Mouse (Mus musculus): ENCODE data around the gene Abca17. TPM values are rescaled to one million over a fixed set of nuclear protein-coding genes. Genes with fewer than 3 reads are reported as not detected.

Gene Abca17
- polyA plus RNA-seq, 1 experiment from 2014 or later: not detected

DNA sequence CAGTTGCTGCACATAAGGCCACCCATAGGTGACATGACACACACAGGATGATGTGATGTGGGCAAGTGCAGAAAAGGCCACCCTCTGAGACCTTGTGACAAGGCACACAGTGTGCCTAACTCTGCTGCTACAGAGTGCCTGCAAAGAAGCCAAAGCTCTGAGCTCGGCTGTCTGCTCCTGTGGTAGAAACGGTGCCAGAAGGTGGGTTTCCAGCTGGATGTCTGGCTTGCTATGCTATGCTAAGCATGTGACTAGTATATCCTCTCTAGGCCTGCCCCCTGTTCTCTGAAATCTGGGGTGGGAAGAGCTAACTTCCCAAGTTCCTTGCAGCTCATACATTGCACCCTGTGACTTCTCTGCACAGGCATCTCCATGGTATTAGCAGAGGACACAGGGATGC, 86.1 kb downstream of the Abca17 start:
- H3K4me1 ChIP-seq (ENCODE audit: control insufficient read depth, low read depth, low read length): no peaks in the 10 kb centered on the region
- no peaks in the 10 kb centered on the region for H3K36me3 ChIP-seq (ENCODE audit: control insufficient read depth, insufficient read depth)
- H3K4me3 ChIP-seq (ENCODE audit: low read depth, low read length): no peak overlapping the region
- H3K27me3 ChIP-seq (ENCODE audit: control insufficient read depth, insufficient read depth, low read depth, low read length): no peaks in the 10 kb centered on the region
- no peaks in the 10 kb centered on the region for H3K9me3 ChIP-seq (replicated peaks; ENCODE audit: control insufficient read depth, low read length)
- 68% methylated on average over 2 of the region's 2 CpGs for WGBS (ENCODE audit: insufficient replicate concordance)
- ATAC-seq (ENCODE audit: low read depth): no peak
- no peak overlapping the region for H3K4me2 ChIP-seq (ENCODE audit: low read depth, low read length)
- no peak overlapping the region for H3K9ac ChIP-seq (ENCODE audit: low read depth, low read length)
- no peak overlapping the region for H3K27ac ChIP-seq (ENCODE audit: low read length)

DNA sequence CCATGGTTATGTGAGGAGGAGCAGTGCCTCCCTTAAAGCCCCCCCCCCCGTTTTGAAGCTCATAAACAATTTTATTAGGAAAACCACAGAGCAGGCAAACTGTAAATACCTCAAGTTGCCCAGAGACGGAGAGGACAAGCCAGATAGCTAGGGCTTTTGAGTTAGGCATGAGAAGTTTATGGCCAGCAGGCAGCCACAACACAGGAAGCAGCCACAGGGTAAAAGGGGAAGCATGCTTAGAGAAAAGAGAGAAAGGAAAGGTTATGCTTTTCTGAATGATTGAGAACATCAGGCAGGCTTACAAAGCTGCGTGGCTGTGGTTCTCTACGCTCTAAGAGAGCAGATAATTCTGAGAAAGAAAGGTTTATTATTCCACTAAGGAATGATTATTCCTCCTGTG, 90.4 kb downstream of the Abca17 start:
- Histone ChIP-seq H3K27me3 (ENCODE audit: control insufficient read depth, insufficient read depth, low read depth, low read length) (no peaks in the 10 kb centered on the region), H3K4me2 (ENCODE audit: low read depth, low read length) (no peak overlapping the region), H3K4me3 (ENCODE audit: low read depth, low read length) (no peak overlapping the region), H3K9me3 (replicated peaks; ENCODE audit: control insufficient read depth, low read length) (no peaks in the 10 kb centered on the region), H3K4me1 (ENCODE audit: control insufficient read depth, low read depth, low read length) (no peaks in the 10 kb centered on the region; the same call in 1 of the 2 replicates), H3K36me3 (ENCODE audit: control insufficient read depth, insufficient read depth) (no peaks in the 10 kb centered on the region), H3K9ac (ENCODE audit: low read depth, low read length) (no peak overlapping the region), H3K27ac (ENCODE audit: low read length) (no peak overlapping the region)
- no peak for ATAC-seq (ENCODE audit: low read depth)
- WGBS (ENCODE audit: insufficient replicate concordance): 26% methylated on average over 4 of the region's 4 CpGs

DNA sequence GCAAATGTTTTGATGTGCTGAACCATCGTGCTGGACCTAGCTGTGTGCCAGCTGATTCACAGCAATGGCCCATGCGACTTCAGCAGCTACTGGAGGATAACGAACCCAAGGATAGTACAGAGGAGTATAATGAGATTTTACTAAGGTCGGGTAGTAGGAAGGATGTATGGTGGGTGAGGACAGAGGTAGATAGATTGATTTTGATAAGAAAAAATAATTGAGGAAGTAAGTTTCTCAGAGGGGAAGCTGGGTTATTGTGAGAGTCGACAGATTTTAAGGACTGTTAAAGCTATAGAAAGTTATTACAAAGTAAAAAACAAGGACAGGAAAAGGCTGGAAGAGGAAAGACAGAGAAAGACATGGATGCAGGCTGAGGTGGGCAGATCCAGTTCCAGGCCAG, 91.2 kb downstream of the Abca17 start:
- H3K4me2 ChIP-seq (ENCODE audit: low read depth, low read length): no peak overlapping the region
- no peak overlapping the region for H3K27ac ChIP-seq (ENCODE audit: low read length)
- no peaks in the 10 kb centered on the region for H3K27me3 ChIP-seq (ENCODE audit: control insufficient read depth, insufficient read depth, low read depth, low read length)
- no peaks in the 10 kb centered on the region for H3K36me3 ChIP-seq (ENCODE audit: control insufficient read depth, insufficient read depth)
- H3K9ac ChIP-seq (ENCODE audit: low read depth, low read length): no peak overlapping the region
- no peaks in the 10 kb centered on the region for H3K9me3 ChIP-seq (replicated peaks; ENCODE audit: control insufficient read depth, low read length)
- H3K4me1 ChIP-seq (ENCODE audit: control insufficient read depth, low read depth, low read length): no peaks in the 10 kb centered on the region; the same call in 1 of the 2 replicates
- H3K4me3 ChIP-seq (ENCODE audit: low read depth, low read length): no peak overlapping the region
- ATAC-seq (ENCODE audit: low read depth): no peak
- WGBS (ENCODE audit: insufficient replicate concordance): 15% methylated on average over 5 of the region's 5 CpGs

DNA sequence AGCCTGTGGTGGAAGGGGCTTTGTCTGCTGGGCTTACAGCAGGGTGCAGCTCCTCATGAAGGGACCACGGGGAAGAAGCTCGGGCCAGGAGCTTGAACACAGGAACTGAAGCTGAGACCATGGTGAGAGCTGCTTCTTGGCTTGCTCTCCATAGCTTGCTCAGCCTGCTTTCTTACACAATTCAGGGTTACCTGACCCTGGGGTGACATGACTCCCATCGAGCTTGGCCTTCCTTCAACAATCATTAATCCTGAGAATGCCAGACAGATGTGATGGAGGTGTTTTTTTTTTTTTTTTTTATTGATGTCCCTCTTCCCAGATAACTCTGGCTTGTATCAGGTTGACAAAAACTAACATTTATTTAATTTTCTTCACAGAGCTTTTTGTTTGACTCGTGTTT, 91.9 kb downstream of the Abca17 start:
- no peaks in the 10 kb centered on the region; the same call in 1 of the 2 replicates for H3K4me1 ChIP-seq (ENCODE audit: control insufficient read depth, low read depth, low read length)
- 39% methylated on average over 4 of the region's 4 CpGs for WGBS (ENCODE audit: insufficient replicate concordance)
- ATAC-seq (ENCODE audit: low read depth): no peak
- no peak overlapping the region for H3K4me3 ChIP-seq (ENCODE audit: low read depth, low read length)
- H3K36me3 ChIP-seq (ENCODE audit: control insufficient read depth, insufficient read depth): no peaks in the 10 kb centered on the region
- no peak overlapping the region for H3K9ac ChIP-seq (ENCODE audit: low read depth, low read length)
- no peak overlapping the region for H3K27ac ChIP-seq (ENCODE audit: low read length)
- no peak overlapping the region for H3K4me2 ChIP-seq (ENCODE audit: low read depth, low read length)
- H3K27me3 ChIP-seq (ENCODE audit: control insufficient read depth, insufficient read depth, low read depth, low read length): no peaks in the 10 kb centered on the region
- H3K9me3 ChIP-seq (replicated peaks; ENCODE audit: control insufficient read depth, low read length): no peaks in the 10 kb centered on the region

DNA sequence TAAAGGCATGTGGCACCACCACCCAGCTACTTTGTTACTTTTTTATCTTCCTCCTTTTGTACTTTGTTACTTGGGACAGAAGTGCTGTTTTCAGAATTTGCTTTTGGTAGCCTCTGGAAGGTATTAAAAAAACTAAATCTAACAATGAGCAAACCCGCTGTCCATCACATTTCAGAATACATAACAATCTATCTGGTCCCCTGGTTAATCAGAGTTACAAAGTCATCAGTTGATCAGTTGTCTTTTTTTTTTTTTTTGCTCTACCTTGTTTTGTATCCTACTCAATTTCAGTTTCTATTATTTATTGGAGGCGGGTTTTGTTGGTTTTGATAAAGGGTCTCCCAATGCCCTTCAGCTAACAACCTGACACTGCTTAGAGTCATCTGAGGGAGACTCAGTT, 98.5 kb downstream of the Abca17 start:
- Histone ChIP-seq H3K27me3 (ENCODE audit: control insufficient read depth, insufficient read depth, low read depth, low read length) (no peaks in the 10 kb centered on the region), H3K27ac (ENCODE audit: low read length) (peak overlapping the region; percentile 87), H3K4me3 (ENCODE audit: low read depth, low read length) (peak overlapping the region; percentile 76; the same call in 1 of the 2 replicates), H3K4me2 (ENCODE audit: low read depth, low read length) (peak overlapping the region; percentile 85), H3K36me3 (ENCODE audit: control insufficient read depth, insufficient read depth) (peaks cover 20% of the 10 kb centered on the region), H3K4me1 (ENCODE audit: control insufficient read depth, low read depth, low read length) (peaks cover 11% of the 10 kb centered on the region), H3K9ac (ENCODE audit: low read depth, low read length) (peak overlapping the region; percentile 89), H3K9me3 (replicated peaks; ENCODE audit: control insufficient read depth, low read length) (peaks cover 2% of the 10 kb centered on the region; the same call in 1 of the 2 replicates)
- no peak for ATAC-seq (ENCODE audit: low read depth)
- WGBS (ENCODE audit: insufficient replicate concordance): 91% methylated on average over 2 of the region's 2 CpGs

DNA sequence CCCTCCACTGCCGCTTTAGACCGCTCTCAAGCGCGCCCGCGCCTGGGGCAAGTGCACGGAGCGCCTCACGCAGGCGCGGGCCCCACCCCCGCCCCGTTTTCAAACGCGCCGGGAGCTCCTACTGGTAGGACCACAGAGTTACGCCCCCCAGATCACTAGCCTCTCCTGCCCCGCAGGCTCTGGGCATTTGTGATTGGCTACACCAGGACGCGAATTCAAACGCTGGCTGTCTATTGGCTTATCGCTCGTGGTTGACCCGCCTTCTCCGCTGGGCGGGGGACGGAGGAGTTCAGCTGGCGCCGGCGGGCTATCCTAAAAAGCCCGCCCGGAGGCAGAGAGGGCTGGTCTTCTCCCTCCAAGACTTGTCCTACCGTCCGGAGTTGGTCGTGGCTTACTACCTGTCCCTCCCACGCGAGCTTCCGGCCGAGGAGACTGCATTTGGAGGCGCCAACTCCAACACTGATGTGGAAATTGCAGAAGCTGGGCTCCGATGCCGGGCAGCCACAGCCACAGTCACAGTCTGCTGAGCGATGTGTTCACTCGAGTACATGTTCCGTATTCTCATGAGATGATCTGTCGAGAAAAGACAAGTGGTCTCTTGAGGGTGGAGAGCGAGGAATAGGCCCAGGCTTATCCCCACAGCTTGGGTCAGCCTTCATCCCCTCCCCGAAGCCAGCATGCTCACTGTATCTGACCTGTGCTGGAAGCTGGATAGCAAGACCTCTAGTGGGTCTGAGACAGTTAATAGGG, 99.4 kb downstream of the Abca17 start, which contains the start of gene Ccnf:
Gene Ccnf (minus strand): TSS at position 165 of the 750 bp plus-strand sequence.
- Histone ChIP-seq H3K4me1 (ENCODE audit: control insufficient read depth, low read depth, low read length) (peaks cover 11% of the 10 kb centered on the region), H3K9ac (ENCODE audit: low read depth, low read length) (peak within 1 kb of the TSS; percentile 89), H3K27me3 (ENCODE audit: control insufficient read depth, insufficient read depth, low read depth, low read length) (no peaks in the 10 kb centered on the region), H3K4me3 (ENCODE audit: low read depth, low read length) (peak within 1 kb of the TSS; percentile 76), H3K9me3 (replicated peaks; ENCODE audit: control insufficient read depth, low read length) (peaks cover 2% of the 10 kb centered on the region; the same call in 1 of the 2 replicates), H3K36me3 (ENCODE audit: control insufficient read depth, insufficient read depth) (peaks cover 29% of the 10 kb centered on the region), H3K4me2 (ENCODE audit: low read depth, low read length) (peak within 1 kb of the TSS; percentile 85), H3K27ac (ENCODE audit: low read length) (peak within 1 kb of the TSS; percentile 87)
- ATAC-seq (ENCODE audit: low read depth): peak; percentile 99
- under 1% methylated on average over 48 of the region's 48 CpGs for WGBS (ENCODE audit: insufficient replicate concordance)

DNA sequence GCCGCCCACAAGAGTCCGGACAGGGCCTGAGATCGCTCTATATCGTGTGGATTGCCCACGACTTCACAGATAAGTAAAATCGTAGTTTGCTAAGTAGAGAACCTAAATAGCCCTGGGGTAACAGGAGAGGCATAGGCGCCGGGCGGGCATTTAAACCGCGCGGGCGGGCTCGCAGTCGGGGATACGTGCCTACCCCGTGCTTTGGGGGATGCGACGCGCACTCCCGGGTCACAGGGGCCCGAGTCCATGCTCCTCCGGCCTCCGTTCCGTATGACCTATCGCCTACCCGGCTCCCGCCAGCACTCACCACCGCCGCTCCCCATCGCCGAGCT, 99.9 kb downstream of the Abca17 start:
- Histone ChIP-seq H3K4me1 (ENCODE audit: control insufficient read depth, low read depth, low read length) (peaks cover 11% of the 10 kb centered on the region), H3K4me2 (ENCODE audit: low read depth, low read length) (peak overlapping the region; percentile 69), H3K27ac (ENCODE audit: low read length) (peak overlapping the region; percentile 73), H3K9ac (ENCODE audit: low read depth, low read length) (peak overlapping the region; percentile 88), H3K36me3 (ENCODE audit: control insufficient read depth, insufficient read depth) (peaks cover 33% of the 10 kb centered on the region), H3K9me3 (replicated peaks; ENCODE audit: control insufficient read depth, low read length) (peaks cover 2% of the 10 kb centered on the region; the same call in 1 of the 2 replicates), H3K27me3 (ENCODE audit: control insufficient read depth, insufficient read depth, low read depth, low read length) (no peaks in the 10 kb centered on the region), H3K4me3 (ENCODE audit: low read depth, low read length) (peak overlapping the region; percentile 76)
- no peak for ATAC-seq (ENCODE audit: low read depth)
- WGBS (ENCODE audit: insufficient replicate concordance): under 1% methylated on average over 32 of the region's 32 CpGs

DNA sequence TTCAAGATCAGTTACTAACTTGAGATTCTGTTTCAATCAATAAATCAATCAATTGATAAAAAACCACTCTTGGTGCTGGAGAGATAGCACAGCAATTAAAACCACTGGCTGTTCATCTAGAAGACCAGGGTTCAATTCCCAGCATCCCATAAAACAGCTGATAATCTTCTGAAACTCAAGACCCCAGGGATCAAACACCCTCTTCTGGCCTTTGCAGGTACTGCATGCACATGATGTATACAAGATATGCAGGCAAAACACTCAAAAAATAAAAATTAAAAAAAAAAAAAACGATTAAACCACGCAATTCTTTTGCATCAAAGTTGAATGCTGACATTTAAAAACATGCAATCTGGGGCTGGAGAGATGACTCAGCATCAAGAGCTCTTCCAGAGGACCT, 102.2 kb downstream of the Abca17 start:
- peaks cover 51% of the 10 kb centered on the region for H3K36me3 ChIP-seq (ENCODE audit: control insufficient read depth, insufficient read depth)
- no peak for ATAC-seq (ENCODE audit: low read depth)
- peaks cover 8% of the 10 kb centered on the region for H3K9me3 ChIP-seq (replicated peaks; ENCODE audit: control insufficient read depth, low read length)
- H3K9ac ChIP-seq (ENCODE audit: low read depth, low read length): no peak overlapping the region
- no peaks in the 10 kb centered on the region for H3K27me3 ChIP-seq (ENCODE audit: control insufficient read depth, insufficient read depth, low read depth, low read length)
- no peak overlapping the region for H3K27ac ChIP-seq (ENCODE audit: low read length)
- peak overlapping the region; percentile 69; the same call in 1 of the 2 replicates for H3K4me2 ChIP-seq (ENCODE audit: low read depth, low read length)
- peaks cover 11% of the 10 kb centered on the region for H3K4me1 ChIP-seq (ENCODE audit: control insufficient read depth, low read depth, low read length)
- peak overlapping the region; percentile 76; the same call in 1 of the 2 replicates for H3K4me3 ChIP-seq (ENCODE audit: low read depth, low read length)
- WGBS (ENCODE audit: insufficient replicate concordance): 94% methylated on average over 2 of the region's 2 CpGs

DNA sequence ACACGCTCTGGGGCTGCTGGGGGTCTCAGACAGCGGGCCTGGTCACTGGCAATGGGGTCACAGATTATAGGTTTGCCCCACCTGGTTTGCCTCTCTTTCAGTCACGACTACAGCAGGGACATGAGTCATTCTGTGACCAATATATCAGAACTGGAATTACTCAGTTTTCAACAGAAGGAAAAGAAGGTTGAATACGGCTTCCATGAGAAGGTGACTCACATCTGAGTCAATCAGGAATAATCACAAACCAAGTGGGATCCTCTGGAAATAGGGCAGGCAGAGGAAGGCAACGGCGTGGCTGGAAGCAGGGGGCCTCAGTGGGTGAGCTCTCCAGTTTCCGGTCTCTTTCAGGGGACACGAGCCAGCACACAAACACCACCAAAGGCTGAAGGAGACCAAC, 106.8 kb downstream of the Abca17 start:
- 98% methylated on average over 8 of the region's 8 CpGs for WGBS (ENCODE audit: insufficient replicate concordance)
- Histone ChIP-seq H3K9me3 (replicated peaks; ENCODE audit: control insufficient read depth, low read length) (peaks cover 8% of the 10 kb centered on the region), H3K4me3 (ENCODE audit: low read depth, low read length) (no peak overlapping the region), H3K4me2 (ENCODE audit: low read depth, low read length) (no peak overlapping the region), H3K27ac (ENCODE audit: low read length) (no peak overlapping the region), H3K27me3 (ENCODE audit: control insufficient read depth, insufficient read depth, low read depth, low read length) (no peaks in the 10 kb centered on the region), H3K4me1 (ENCODE audit: control insufficient read depth, low read depth, low read length) (0 out of 2 replicates have a peak, but pooled peaks cover 2% of the 10 kb centered on the region), H3K9ac (ENCODE audit: low read depth, low read length) (no peak overlapping the region), H3K36me3 (ENCODE audit: control insufficient read depth, insufficient read depth) (peaks cover 92% of the 10 kb centered on the region)
- ATAC-seq (ENCODE audit: low read depth): no peak
